Mouse (Mus musculus) thymus, adult 2 months (tissue): ENCODE results near the gene Lrrc61. TPM values are rescaled to one million over a fixed set of nuclear protein-coding genes. Genes with fewer than 3 reads are reported as not detected.

Experiments used
- DNase-seq: peaks from one replicate; pipeline ENCODE4 v3.0.0; 2021
- H3K27ac ChIP-seq: fragments of 200-500 bp; 2 replicates; pipeline ENCODE4 v1.5.1; 2012; ENCODE audit warnings: low read length, control low read depth; ENCODE audit not compliant: control insufficient read depth, insufficient read depth
- H3K27me3 ChIP-seq: fragments of 200-500 bp; 2 replicates; pipeline ENCODE4 v1.6.1; 2012; ENCODE audit warnings: mild to moderate bottlenecking, low read length, moderate library complexity, mixed read lengths; ENCODE audit not compliant: control insufficient read depth, insufficient read depth
- H3K36me3 ChIP-seq: fragments of 200-500 bp; 2 replicates; pipeline ENCODE4 v1.6.1; 2012; ENCODE audit warnings: mild to moderate bottlenecking, low read length, moderate library complexity; ENCODE audit not compliant: control insufficient read depth, insufficient read depth
- H3K4me1 ChIP-seq: fragments of 200-500 bp; replicated peaks from 2 replicates; pipeline ENCODE4 v1.6.1; 2012; ENCODE audit warnings: low read length; ENCODE audit not compliant: control insufficient read depth, insufficient read depth
- H3K4me3 ChIP-seq: fragments of 200-500 bp; 2 replicates; pipeline ENCODE4 v1.5.1; 2012; ENCODE audit warnings: mild to moderate bottlenecking, low read length, control low read depth, moderate library complexity; ENCODE audit not compliant: control insufficient read depth, insufficient read depth
- CTCF ChIP-seq: fragments of 200-500 bp; IDR thresholded peaks from 2 replicates; pipeline ENCODE4 v1.5.1; 2012; ENCODE audit warnings: mild to moderate bottlenecking, control low read depth, low read length, moderate library complexity, borderline replicate concordance; ENCODE audit not compliant: control insufficient read depth, poor library complexity, insufficient read depth; ENCODE audit errors: extremely low read depth
- POLR2A ChIP-seq: fragments of 200-500 bp; IDR thresholded peaks from 2 replicates; pipeline ENCODE4 v1.6.1; 2012; ENCODE audit warnings: mild to moderate bottlenecking, low read length, control low read depth, moderate library complexity; ENCODE audit not compliant: control insufficient read depth, poor library complexity, insufficient read depth; ENCODE audit errors: extremely low read depth
- WGBS: fragments of 180-500 bp; shearing (Covaris S2); methylation state at CpG from one replicate; pipeline ENCODE4 v1.1.7; 2018; 5-methylcytosine and 5-hydroxymethylcytosine counted together
- polyA plus RNA-seq: library from polyadenylated mRNA; depleted of rRNA; stranded (reverse); fragments of >200 nt; gene quantifications from 2 replicates; pipeline ENCODE4 v1.2.3, GENCODE M21; 2012

The Lrrc61 gene
- polyA plus RNA-seq, 1 experiment, result 41.4 TPM

- Histone ChIP-seq H3K4me3 (no peak within 1 kb of the TSS), H3K4me1 (no peaks in the 10 kb centered on the region), H3K36me3 (no peaks in the 10 kb centered on the region), H3K27ac (no peak within 1 kb of the TSS), H3K27me3 (no peaks in the 10 kb centered on the region)
- no peak for DNase-seq
- WGBS, result 70% methylated on average over 38 of the region's 38 CpGs
- TF ChIP-seq POLR2A, result no peak
- TF ChIP-seq CTCF, result no peak
These were observed 17.3 kb upstream of the Lrrc61 start, which contains the start of gene Atp6v0e2 for GRCm38 (mm10) chr6:48537105-48537954. Gene Atp6v0e2 (plus strand): TSS chr6:48537615.

- Histone ChIP-seq H3K4me1 (no peaks in the 10 kb centered on the region), H3K27ac (no peak overlapping the region), H3K36me3 (no peaks in the 10 kb centered on the region), H3K4me3 (no peak overlapping the region), H3K27me3 (no peaks in the 10 kb centered on the region)
- no peak for TF ChIP-seq POLR2A
- no peak for TF ChIP-seq CTCF
- 81% methylated on average over 5 of the region's 5 CpGs for WGBS
- peak; percentile 71 for DNase-seq
These were observed 15.5 kb upstream of the Lrrc61 start for GRCm38 (mm10) chr6:48538841-48539737.

- WGBS, result 87% methylated on average over 5 of the region's 5 CpGs
- Histone ChIP-seq H3K4me1 (no peaks in the 10 kb centered on the region), H3K27me3 (no peaks in the 10 kb centered on the region), H3K27ac (no peak overlapping the region), H3K36me3 (no peaks in the 10 kb centered on the region), H3K4me3 (no peak overlapping the region)
- DNase-seq, result no peak
- TF ChIP-seq POLR2A, result no peak
These were observed 14.7 kb upstream of the Lrrc61 start for GRCm38 (mm10) chr6:48539860-48540259.

- H3K36me3 ChIP-seq, result no peaks in the 10 kb centered on the region
- 88% methylated on average over 3 of the region's 3 CpGs for WGBS
- DNase-seq, result no peak
- H3K4me1 ChIP-seq, result no peaks in the 10 kb centered on the region
- TF ChIP-seq POLR2A (no peak), CTCF (no peak)
- no peak overlapping the region for H3K27ac ChIP-seq
- no peaks in the 10 kb centered on the region for H3K27me3 ChIP-seq
- no peak overlapping the region for H3K4me3 ChIP-seq
These were observed 13.9 kb upstream of the Lrrc61 start for GRCm38 (mm10) chr6:48540721-48541120.

- DNase-seq, result no peak
- Histone ChIP-seq H3K27me3 (no peaks in the 10 kb centered on the region), H3K4me3 (no peak overlapping the region), H3K36me3 (no peaks in the 10 kb centered on the region), H3K4me1 (no peaks in the 10 kb centered on the region), H3K27ac (no peak overlapping the region)
- WGBS, result 39% methylated on average over 7 of the region's 7 CpGs
- TF ChIP-seq CTCF (no peak), POLR2A (no peak)
These were observed 12.8 kb upstream of the Lrrc61 start for GRCm38 (mm10) chr6:48541560-48542450.

- no peaks in the 10 kb centered on the region for H3K4me1 ChIP-seq
- no peaks in the 10 kb centered on the region for H3K27me3 ChIP-seq
- no peak overlapping the region for H3K4me3 ChIP-seq
- TF ChIP-seq POLR2A (no peak), CTCF (no peak)
- no peak for DNase-seq
- 96% methylated on average over 3 of the region's 3 CpGs for WGBS
- no peak overlapping the region for H3K27ac ChIP-seq
- no peaks in the 10 kb centered on the region for H3K36me3 ChIP-seq
These were observed 12.0 kb upstream of the Lrrc61 start for GRCm38 (mm10) chr6:48542631-48543030.
